Mouse (Mus musculus): ENCODE results near the gene Gse1. TPM values are rescaled to one million over a fixed set of nuclear protein-coding genes. Genes with fewer than 3 reads are reported as not detected.

Gse1 gene
- total and polyA plus RNA-seq, 3 experiments: 23.6 to 128 (median 66.9) TPM

DNA sequence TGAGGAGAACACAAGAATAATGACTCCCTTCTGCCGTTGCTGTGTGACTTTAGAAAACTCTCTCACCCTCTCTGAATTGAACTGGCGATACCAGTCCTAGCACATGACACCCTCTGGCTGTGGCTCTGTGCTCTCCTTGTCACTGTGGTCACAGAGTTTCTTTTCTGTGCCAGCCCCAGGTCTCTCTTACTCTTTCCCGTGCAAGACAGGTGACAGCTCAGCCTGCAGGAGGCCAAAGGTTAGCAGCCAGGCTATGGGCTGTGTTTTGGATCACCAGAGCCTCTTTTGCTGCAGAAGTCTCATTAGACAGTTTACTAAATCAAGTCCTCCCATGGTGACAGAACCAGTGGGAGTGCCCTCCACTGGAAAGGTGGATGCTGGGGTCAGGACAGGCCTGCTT lies 145.4 kb downstream of the Gse1 start:
- no peak overlapping the region for H3K4me3 ChIP-seq (ENCODE audit: control insufficient read depth in 1 of 2, insufficient read depth in 1 of 2, low read depth in 2 of 2, low read length in 2 of 2)
- H3K9ac ChIP-seq (ENCODE audit: control insufficient read depth, low read depth, low read length, poor library complexity, severe bottlenecking): no peak overlapping the region
- peaks cover 34 to 84% of the 10 kb centered on the region in 2 experiments for H3K4me1 ChIP-seq (ENCODE audit: control insufficient read depth in 1 of 2, insufficient read depth in 2 of 2, low read length in 2 of 2)

DNA sequence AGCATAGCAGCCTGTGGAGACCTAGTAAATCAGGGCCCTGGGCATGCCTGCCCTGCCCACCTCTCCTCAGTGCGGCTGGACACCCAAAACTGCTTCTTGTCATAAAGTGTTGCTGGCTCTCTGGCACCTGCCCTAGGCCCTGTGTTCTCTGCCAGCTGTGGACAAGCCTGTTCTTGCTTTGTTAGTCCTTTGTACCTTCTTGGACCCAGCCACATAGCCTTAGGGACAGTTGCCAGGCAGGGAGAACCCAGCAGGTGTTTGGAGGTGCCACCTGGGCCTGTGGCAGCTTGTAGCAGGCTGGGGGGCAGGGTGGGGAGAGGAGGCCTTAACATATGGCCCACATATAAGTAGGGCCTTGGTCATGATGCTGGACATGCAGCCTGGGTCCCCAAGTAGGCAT lies 145.8 kb downstream of the Gse1 start:
- TF ChIP-seq E2F4 (IDR thresholded peaks at IDR 0.05; ENCODE audit: borderline replicate concordance, low read depth, low read length) (no peak), TBP (IDR thresholded peaks at IDR 0.05; ENCODE audit: low read depth, low read length) (no peak), MAZ (IDR thresholded peaks at IDR 0.05; ENCODE audit: low read depth, low read length) (no peak)
- Histone ChIP-seq H3K9ac (ENCODE audit: control insufficient read depth, low read depth, low read length, poor library complexity, severe bottlenecking) (peak overlapping the region; percentile 9; the same call in 1 of the 2 replicates), H3K79me2 (ENCODE audit: control insufficient read depth, insufficient read depth, low read length, poor library complexity) (peaks cover 32% of the 10 kb centered on the region), H3K27ac (ENCODE audit: control insufficient read depth, low read depth, low read length) (peak overlapping the region; percentile 15; the same call in 1 of the 2 replicates), H3K36me3 (ENCODE audit: control insufficient read depth in 1 of 2, insufficient read depth in 2 of 2, low read length in 2 of 2) (peaks cover 0 to 62% of the 10 kb centered on the region in 2 experiments; a peak in 2 of 4 replicates), H3K27me3 (ENCODE audit: control insufficient read depth in 1 of 2, insufficient read depth in 2 of 2, low read length in 2 of 2) (no peaks in the 10 kb centered on the region), H3K4me1 (ENCODE audit: control insufficient read depth in 1 of 2, insufficient read depth in 2 of 2, low read length in 2 of 2) (peaks cover 38 to 86% of the 10 kb centered on the region in 2 experiments), H3K9me3 (replicated peaks; ENCODE audit: insufficient read depth, low read length) (no peaks in the 10 kb centered on the region), H3K4me3 (ENCODE audit: control insufficient read depth in 1 of 2, insufficient read depth in 1 of 2, low read depth in 2 of 2, low read length in 2 of 2) (no peak overlapping the region)
- no peak for DNase-seq (ENCODE audit: low read depth, low spot score)

More for the DNA sequence above, 145.4 kb downstream of the Gse1 start:
- H3K27me3 ChIP-seq (ENCODE audit: control insufficient read depth in 1 of 2, insufficient read depth in 2 of 2, low read length in 2 of 2): no peaks in the 10 kb centered on the region
- H3K9me3 ChIP-seq (replicated peaks; ENCODE audit: insufficient read depth, low read length): no peaks in the 10 kb centered on the region
- peaks cover 31% of the 10 kb centered on the region for H3K79me2 ChIP-seq (ENCODE audit: control insufficient read depth, insufficient read depth, low read length, poor library complexity)
- peak overlapping the region; percentile 90 for H3K27ac ChIP-seq (ENCODE audit: control insufficient read depth, low read depth, low read length)
- peaks cover 0 to 57% of the 10 kb centered on the region in 2 experiments; a peak in 2 of 4 replicates for H3K36me3 ChIP-seq (ENCODE audit: control insufficient read depth in 1 of 2, insufficient read depth in 2 of 2, low read length in 2 of 2)
- no peak for TF ChIP-seq USF1 (IDR thresholded peaks at IDR 0.05; ENCODE audit: low read depth, low read length)
- no peak for TF ChIP-seq POLR2A (IDR thresholded peaks at IDR 0.05; ENCODE audit: control insufficient read depth in 1 of 2, insufficient read depth in 1 of 2, low read depth in 1 of 2, low read length in 2 of 2, poor library complexity in 1 of 2)
- no peak for TF ChIP-seq CHD1 (IDR thresholded peaks at IDR 0.05; ENCODE audit: low read depth, low read length)
- TF ChIP-seq SIN3A (IDR thresholded peaks at IDR 0.05; ENCODE audit: low read length): no peak
- TF ChIP-seq ZC3H11A (IDR thresholded peaks at IDR 0.05; ENCODE audit: low read depth, low read length): no peak
- TF ChIP-seq EP300 (IDR thresholded peaks at IDR 0.05; ENCODE audit: low read depth in 1 of 2, low read length in 2 of 2): no peak
- TF ChIP-seq GABPA (IDR thresholded peaks at IDR 0.05; ENCODE audit: low read depth, low read length): no peak
- no peak for TF ChIP-seq MAFK (IDR thresholded peaks at IDR 0.05; ENCODE audit: borderline replicate concordance, low read depth, low read length)
- no peak for DNase-seq (ENCODE audit: low read depth, low spot score)

DNA sequence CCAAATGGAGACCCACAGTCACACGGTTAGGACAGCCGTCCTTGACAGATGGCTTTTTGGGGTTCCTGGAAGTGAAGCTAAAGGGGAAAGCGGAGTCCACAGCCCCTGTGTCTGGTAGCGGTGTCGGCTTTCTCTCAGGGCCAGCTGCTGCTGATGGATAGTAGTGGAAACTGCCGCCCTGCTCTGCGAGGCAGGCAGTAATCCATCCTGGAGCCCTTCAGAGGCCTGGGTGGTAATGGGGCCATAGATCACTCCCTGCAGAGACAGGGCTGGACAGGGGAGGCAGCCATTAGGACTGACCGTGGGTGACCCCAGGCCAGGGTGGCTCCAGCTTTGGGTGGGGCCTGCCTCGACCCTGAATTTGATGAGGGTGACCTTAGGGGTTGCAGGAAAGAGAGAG lies 146.3 kb downstream of the Gse1 start:
- no peak overlapping the region for H3K4me3 ChIP-seq (ENCODE audit: control insufficient read depth in 1 of 2, insufficient read depth in 1 of 2, low read depth in 2 of 2, low read length in 2 of 2)
- H3K27me3 ChIP-seq (ENCODE audit: control insufficient read depth in 1 of 2, insufficient read depth in 2 of 2, low read length in 2 of 2): no peaks in the 10 kb centered on the region
- DNase-seq (ENCODE audit: low read depth, low spot score): no peak
- H3K27ac ChIP-seq (ENCODE audit: control insufficient read depth, low read depth, low read length): peak overlapping the region; percentile 15; the same call in 1 of the 2 replicates
- TF ChIP-seq POLR2AphosphoS5 (IDR thresholded peaks at IDR 0.05; ENCODE audit: borderline replicate concordance, low read depth, low read length): no peak
- peak; percentile 43; the same call in 1 of the 2 replicates for TF ChIP-seq TAL1 (IDR thresholded peaks at IDR 0.05; ENCODE audit: low read length)
- TF ChIP-seq CTCF (IDR thresholded peaks at IDR 0.05 in 2 of 3, conservative IDR thresholded peaks at IDR 0.05 in 1 of 3; ENCODE audit: control insufficient read depth in 1 of 3, insufficient read depth in 1 of 3, low read depth in 2 of 3, low read length in 3 of 3, poor library complexity in 1 of 3, severe bottlenecking in 1 of 3): no peak
- H3K36me3 ChIP-seq (ENCODE audit: control insufficient read depth in 1 of 2, insufficient read depth in 2 of 2, low read length in 2 of 2): peaks cover 0 to 64% of the 10 kb centered on the region in 2 experiments; a peak in 2 of 4 replicates
- H3K9me3 ChIP-seq (replicated peaks; ENCODE audit: insufficient read depth, low read length): no peaks in the 10 kb centered on the region
- peak overlapping the region; percentile 9; the same call in 1 of the 2 replicates for H3K9ac ChIP-seq (ENCODE audit: control insufficient read depth, low read depth, low read length, poor library complexity, severe bottlenecking)
- peaks cover 40 to 87% of the 10 kb centered on the region in 2 experiments for H3K4me1 ChIP-seq (ENCODE audit: control insufficient read depth in 1 of 2, insufficient read depth in 2 of 2, low read length in 2 of 2)
- peaks cover 32% of the 10 kb centered on the region for H3K79me2 ChIP-seq (ENCODE audit: control insufficient read depth, insufficient read depth, low read length, poor library complexity)

All from MEL (cell line).